7 mouse cellular contexts compared by ENCODE assay signal in genomic region chr2:91237511-91238080, GRCm38 (mm10). TPM values are rescaled to one million over a fixed set of nuclear protein-coding genes. Genes with fewer than 3 reads are reported as not detected.
DNase-seq lines count a peak whose midpoint lies in the region; ATAC-seq and TF ChIP-seq lines count a peak whose summit lies in the region.
"Not testable (repeated sequence)": the region's sequence is repeated elsewhere in the genome, so short reads cannot be mapped to it uniquely, and the experiment has no call there.

No protein-coding gene starts in this region.

- 18% methylated on average over 4 of the region's 4 CpGs for WGBS in forebrain, embryonic 15.5 days
- WGBS in hindbrain, embryonic 13.5 days = 17% methylated on average over 4 of the region's 4 CpGs
- WGBS in lung, embryonic 15.5 days = 4% methylated on average over 4 of the region's 4 CpGs
- 28% methylated on average over 4 of the region's 4 CpGs for WGBS in neural tube, embryonic 11.5 days

- H3K9me3 ChIP-seq in MEL (replicated peaks; ENCODE audit: insufficient read depth, low read length); forebrain, embryonic 15.5 days; hindbrain, embryonic 13.5 days; lung, embryonic 15.5 days; neural tube, embryonic 11.5 days (ENCODE audit: control insufficient read depth, low read length): not testable (repeated sequence)

- TF ChIP-seq POLR2A in MEL (IDR thresholded peaks at IDR 0.05; ENCODE audit: control insufficient read depth in 1 of 2, insufficient read depth in 1 of 2, low read depth in 1 of 2, low read length in 2 of 2, poor library complexity in 1 of 2) = not testable (repeated sequence)

- DNase-seq in MEL (ENCODE audit: low read depth, low spot score) = peak; percentile 53
- DNase-seq in layer of hippocampus, adult 2 months (ENCODE audit: low spot score in 2 of 2); neural tube, embryonic 11.5 days (ENCODE audit: low spot score): not testable (repeated sequence)

- H3K27me3 ChIP-seq in MEL (ENCODE audit: control insufficient read depth in 1 of 2, insufficient read depth in 2 of 2, low read length in 2 of 2); forebrain, embryonic 15.5 days; hindbrain, embryonic 13.5 days; lung, embryonic 15.5 days; neural tube, embryonic 11.5 days (ENCODE audit: control insufficient read depth, insufficient read depth, low read length): not testable (repeated sequence)

- H3K4me2 ChIP-seq in forebrain, embryonic 15.5 days (replicated peaks) = peak overlapping the region; percentile 76
- peak overlapping the region; percentile 83 for H3K4me2 ChIP-seq in hindbrain, embryonic 13.5 days
- H3K4me2 ChIP-seq in lung, embryonic 15.5 days = peak overlapping the region; percentile 87
- peak overlapping the region; percentile 74 for H3K4me2 ChIP-seq in neural tube, embryonic 11.5 days (ENCODE audit: low read depth)

- TF ChIP-seq RAD21 in MEL (IDR thresholded peaks at IDR 0.05; ENCODE audit: low read depth, low read length) = peak; percentile 5; the same call in 1 of the 2 replicates

- not testable (repeated sequence) for H3K36me3 ChIP-seq in MEL (ENCODE audit: control insufficient read depth in 1 of 2, insufficient read depth in 2 of 2, low read length in 2 of 2); forebrain, embryonic 15.5 days; hindbrain, embryonic 13.5 days; lung, embryonic 15.5 days; neural tube, embryonic 11.5 days (ENCODE audit: control insufficient read depth, insufficient read depth, low read length)

- TF ChIP-seq CTCF in MEL (IDR thresholded peaks at IDR 0.05 in 2 of 3, conservative IDR thresholded peaks at IDR 0.05 in 1 of 3; ENCODE audit: control insufficient read depth in 1 of 3, insufficient read depth in 1 of 3, low read depth in 2 of 3, low read length in 3 of 3, poor library complexity in 1 of 3, severe bottlenecking in 1 of 3) = peak in 1 of 3 experiments; percentile 58; a peak in 2 of 6 replicates
- peak; percentile 73 for TF ChIP-seq CTCF in layer of hippocampus, adult 2 months (conservative IDR thresholded peaks at IDR 0.05)

- not testable (repeated sequence) for TF ChIP-seq EP300 in MEL (IDR thresholded peaks at IDR 0.05; ENCODE audit: low read depth in 1 of 2, low read length in 2 of 2)

- not testable (repeated sequence) for H3K4me1 ChIP-seq in MEL (ENCODE audit: control insufficient read depth in 1 of 2, insufficient read depth in 2 of 2, low read length in 2 of 2); hindbrain, embryonic 13.5 days (replicated peaks); lung, embryonic 15.5 days; neural tube, embryonic 11.5 days (ENCODE audit: control insufficient read depth, insufficient read depth, low read length)
- H3K4me1 ChIP-seq in forebrain, embryonic 15.5 days = peaks cover 11% of the 10 kb centered on the region

- peak overlapping the region; percentile 79 to 86 for H3K4me3 ChIP-seq in MEL (ENCODE audit: control insufficient read depth in 1 of 2, insufficient read depth in 1 of 2, low read depth in 2 of 2, low read length in 2 of 2)
- H3K4me3 ChIP-seq in forebrain, embryonic 15.5 days = peak overlapping the region; percentile 52
- peak overlapping the region; percentile 61 for H3K4me3 ChIP-seq in hindbrain, embryonic 13.5 days
- H3K4me3 ChIP-seq in layer of hippocampus, adult 2 months = peak overlapping the region; percentile 89
- H3K4me3 ChIP-seq in lung, embryonic 15.5 days = peak overlapping the region; percentile 59
- H3K4me3 ChIP-seq in neural tube, embryonic 11.5 days (ENCODE audit: low read depth, low read length) = peak overlapping the region; percentile 53

- H3K9ac ChIP-seq in MEL (ENCODE audit: control insufficient read depth, low read depth, low read length, poor library complexity, severe bottlenecking); neural tube, embryonic 11.5 days (ENCODE audit: low read length): not testable (repeated sequence)
- peak overlapping the region; percentile 61 for H3K9ac ChIP-seq in forebrain, embryonic 15.5 days (replicated peaks)
- peak overlapping the region; percentile 79 for H3K9ac ChIP-seq in hindbrain, embryonic 13.5 days
- H3K9ac ChIP-seq in lung, embryonic 15.5 days = peak overlapping the region; percentile 45; the same call in 1 of the 2 replicates

- peak overlapping the region; percentile 93; the same call in 1 of the 2 replicates for H3K27ac ChIP-seq in MEL (ENCODE audit: control insufficient read depth, low read depth, low read length)
- H3K27ac ChIP-seq in forebrain, embryonic 15.5 days (replicated peaks) = peak overlapping the region; percentile 93
- peak overlapping the region; percentile 91 for H3K27ac ChIP-seq in hindbrain, embryonic 13.5 days
- peak overlapping the region; percentile 87 for H3K27ac ChIP-seq in layer of hippocampus, adult 2 months
- H3K27ac ChIP-seq in lung, embryonic 15.5 days = peak overlapping the region; percentile 97
- H3K27ac ChIP-seq in neural tube, embryonic 11.5 days (ENCODE audit: low read depth, low read length) = peak overlapping the region; percentile 79; the same call in 1 of the 2 replicates

- 0 out of 2 replicates have a peak, but pooled peaks have one; percentile 8 for ATAC-seq in common myeloid progenitor, adult 5-6 weeks (replicated peaks; ENCODE audit: low read depth, poor library complexity, severe bottlenecking)
- peak; percentile 58 for ATAC-seq in forebrain, embryonic 15.5 days (replicated peaks)
- ATAC-seq in hindbrain, embryonic 13.5 days (ENCODE audit: low FRiP score) = peak; percentile 69
- ATAC-seq in lung, embryonic 15.5 days (ENCODE audit: borderline replicate concordance, extremely low read depth, low FRiP score, low TSS enrichment) = peak; percentile 15; the same call in 1 of the 2 replicates
- peak; percentile 58 for ATAC-seq in neural tube, embryonic 11.5 days (ENCODE audit: insufficient read depth, low FRiP score, low TSS enrichment)

- H3K79me2 ChIP-seq in MEL (ENCODE audit: control insufficient read depth, insufficient read depth, low read length, poor library complexity) = not testable (repeated sequence)

RNA-seq across cellular contexts. Expression of gene Ddb2, which starts 0.8 kb away (rescaled TPM):
- total RNA-seq in MEL (2012; rRNA removed) = 7.0 and 8.4 TPM in 2 replicates
- polyA plus RNA-seq in MEL (2012; ENCODE audit: insufficient read depth in 1 of 2, insufficient read length in 2 of 2, low read depth in 1 of 2, low replicate concordance in 2 of 2, missing spikeins in 1 of 2) = 10 to 100 TPM in 1 of 2 experiments, not detected in 1; 12.6 TPM
- 11.5 and 18.0 TPM in 2 replicates for total RNA-seq in common myeloid progenitor, adult 5-6 weeks (2017)
- 12.7 and 14.5 TPM in 2 replicates for polyA plus RNA-seq in forebrain, embryonic 15.5 days (2015; fragmentation: Nextera tagmentation; extraction: Ambion mirVana)
- polyA plus RNA-seq in hindbrain, embryonic 13.5 days (2015; fragmentation: Nextera tagmentation; extraction: Ambion mirVana) = 14.1 and 15.2 TPM in 2 replicates
- total RNA-seq in layer of hippocampus, adult 2 months (2021) = 10 to 100 TPM; 12.9 to 13.1 TPM
- 19.7 and 20.4 TPM in 2 replicates for polyA plus RNA-seq in lung, embryonic 15.5 days (2015; fragmentation: Nextera tagmentation; extraction: Ambion mirVana)
- 5.8 and 6.8 TPM in 2 replicates for polyA plus RNA-seq in neural tube, embryonic 11.5 days (2014; fragmentation: Nextera tagmentation; extraction: Ambion mirVana)

RNA-seq across cellular contexts. Expression of gene Pacsin3, which starts 18.2 kb away (rescaled TPM):
- total RNA-seq in MEL (2012; rRNA removed) = 3.4 and 4.1 TPM in 2 replicates
- 1 to 10 TPM in 1 of 2 experiments, not detected in 1; 6.7 TPM for polyA plus RNA-seq in MEL (2012; ENCODE audit: insufficient read depth in 1 of 2, insufficient read length in 2 of 2, low read depth in 1 of 2, low replicate concordance in 2 of 2, missing spikeins in 1 of 2)
- 0.19 TPM in 1 of 2 replicates, not detected in the other for total RNA-seq in common myeloid progenitor, adult 5-6 weeks (2017)
- polyA plus RNA-seq in forebrain, embryonic 15.5 days (2015; fragmentation: Nextera tagmentation; extraction: Ambion mirVana) = 19.8 and 22.9 TPM in 2 replicates
- 12.8 and 14.5 TPM in 2 replicates for polyA plus RNA-seq in hindbrain, embryonic 13.5 days (2015; fragmentation: Nextera tagmentation; extraction: Ambion mirVana)
- 10 to 100 TPM; 25.6 to 27.6 TPM for total RNA-seq in layer of hippocampus, adult 2 months (2021)
- 51.7 and 54.2 TPM in 2 replicates for polyA plus RNA-seq in lung, embryonic 15.5 days (2015; fragmentation: Nextera tagmentation; extraction: Ambion mirVana)
- polyA plus RNA-seq in neural tube, embryonic 11.5 days (2014; fragmentation: Nextera tagmentation; extraction: Ambion mirVana) = 21.2 and 24.0 TPM in 2 replicates

RNA-seq across cellular contexts. Expression of gene Arfgap2, which starts 27.2 kb away (rescaled TPM):
- total RNA-seq in MEL (2012; rRNA removed) = 68.4 and 80.2 TPM in 2 replicates
- polyA plus RNA-seq in MEL (2012; ENCODE audit: insufficient read depth in 1 of 2, insufficient read length in 2 of 2, low read depth in 1 of 2, low replicate concordance in 2 of 2, missing spikeins in 1 of 2) = 10 to 100 TPM in 1 of 2 experiments, not detected in 1; 73.1 TPM
- 36.8 and 37.3 TPM in 2 replicates for total RNA-seq in common myeloid progenitor, adult 5-6 weeks (2017)
- 78.0 and 79.0 TPM in 2 replicates for polyA plus RNA-seq in forebrain, embryonic 15.5 days (2015; fragmentation: Nextera tagmentation; extraction: Ambion mirVana)
- 69.4 and 70.4 TPM in 2 replicates for polyA plus RNA-seq in hindbrain, embryonic 13.5 days (2015; fragmentation: Nextera tagmentation; extraction: Ambion mirVana)
- 10 to 100 TPM; 75.6 to 81.3 TPM for total RNA-seq in layer of hippocampus, adult 2 months (2021)
- 89.5 and 93.0 TPM in 2 replicates for polyA plus RNA-seq in lung, embryonic 15.5 days (2015; fragmentation: Nextera tagmentation; extraction: Ambion mirVana)
- polyA plus RNA-seq in neural tube, embryonic 11.5 days (2014; fragmentation: Nextera tagmentation; extraction: Ambion mirVana) = 86.5 and 94.6 TPM in 2 replicates

RNA-seq across cellular contexts. Expression of gene Acp2, which starts 34.9 kb away (rescaled TPM):
- total RNA-seq in MEL (2012; rRNA removed) = 5.4 and 7.3 TPM in 2 replicates
- polyA plus RNA-seq in MEL (2012; ENCODE audit: insufficient read depth in 1 of 2, insufficient read length in 2 of 2, low read depth in 1 of 2, low replicate concordance in 2 of 2, missing spikeins in 1 of 2) = 10 to 100 TPM in 1 of 2 experiments, not detected in 1; 11.3 TPM
- 6.5 and 15.3 TPM in 2 replicates for total RNA-seq in common myeloid progenitor, adult 5-6 weeks (2017)
- polyA plus RNA-seq in forebrain, embryonic 15.5 days (2015; fragmentation: Nextera tagmentation; extraction: Ambion mirVana) = 36.1 and 36.9 TPM in 2 replicates
- polyA plus RNA-seq in hindbrain, embryonic 13.5 days (2015; fragmentation: Nextera tagmentation; extraction: Ambion mirVana) = 38.0 and 41.3 TPM in 2 replicates
- total RNA-seq in layer of hippocampus, adult 2 months (2021) = 10 to 100 TPM; 50.5 to 57.5 TPM
- polyA plus RNA-seq in lung, embryonic 15.5 days (2015; fragmentation: Nextera tagmentation; extraction: Ambion mirVana) = 27.6 and 30.6 TPM in 2 replicates
- polyA plus RNA-seq in neural tube, embryonic 11.5 days (2014; fragmentation: Nextera tagmentation; extraction: Ambion mirVana) = 37.5 and 38.3 TPM in 2 replicates

RNA-seq across cellular contexts. Expression of gene Nr1h3, which starts 35.0 kb away (rescaled TPM):
- total RNA-seq in MEL (2012; rRNA removed) = 3.5 and 4.7 TPM in 2 replicates
- 1 to 10 TPM in 1 of 2 experiments, not detected in 1; 6.9 TPM for polyA plus RNA-seq in MEL (2012; ENCODE audit: insufficient read depth in 1 of 2, insufficient read length in 2 of 2, low read depth in 1 of 2, low replicate concordance in 2 of 2, missing spikeins in 1 of 2)
- 0.23 TPM in 1 of 2 replicates, not detected in the other for total RNA-seq in common myeloid progenitor, adult 5-6 weeks (2017)
- polyA plus RNA-seq in forebrain, embryonic 15.5 days (2015; fragmentation: Nextera tagmentation; extraction: Ambion mirVana) = 2.0 and 2.8 TPM in 2 replicates
- polyA plus RNA-seq in hindbrain, embryonic 13.5 days (2015; fragmentation: Nextera tagmentation; extraction: Ambion mirVana) = 1.7 and 1.8 TPM in 2 replicates
- total RNA-seq in layer of hippocampus, adult 2 months (2021) = 1 to 10 TPM; 4.5 to 5.9 TPM
- 20.9 and 22.8 TPM in 2 replicates for polyA plus RNA-seq in lung, embryonic 15.5 days (2015; fragmentation: Nextera tagmentation; extraction: Ambion mirVana)
- 1.1 and 1.3 TPM in 2 replicates for polyA plus RNA-seq in neural tube, embryonic 11.5 days (2014; fragmentation: Nextera tagmentation; extraction: Ambion mirVana)

Comparison
In these comparisons a context has a peak if more than half of its experiments do, and no peak if none do; other contexts are left out.
1. ATAC-seq: peak in every context shown above with its lines; median percentile 69 in hindbrain, embryonic 13.5 days; 58 in forebrain, embryonic 15.5 days; 58 in neural tube, embryonic 11.5 days; 15 in lung, embryonic 15.5 days; 8 in common myeloid progenitor, adult 5-6 weeks.